Mouse (Mus musculus) heart, adult 9 months (tissue): ENCODE results near the gene Cd19.

ENCODE experiments used
- DNase-seq, 2 experiments: peaks; one replicate each; pipeline ENCODE4 v3.0.0; 2022; ENCODE audit warnings: low spot score in 2 of 2

The Cd19 gene

GRCm38 (mm10) chr7:126414725-126415124, at the start of gene Cd19:
TSS of gene Cd19 (minus strand) at chr7:126414889.
- DNase-seq = no peak

GRCm38 (mm10) chr7:126464121-126464520, 49.4 kb upstream of the Cd19 start:
- no peak for DNase-seq

- DNase-seq = no peak
These were observed 48.9 kb upstream of the Cd19 start for GRCm38 (mm10) chr7:126463547-126463946.

- no peak for DNase-seq
These were observed 48.3 kb upstream of the Cd19 start, which contains the start of gene Atp2a1 for GRCm38 (mm10) chr7:126463004-126463403. TSS of gene Atp2a1 (minus strand) at chr7:126463108.

DNA sequence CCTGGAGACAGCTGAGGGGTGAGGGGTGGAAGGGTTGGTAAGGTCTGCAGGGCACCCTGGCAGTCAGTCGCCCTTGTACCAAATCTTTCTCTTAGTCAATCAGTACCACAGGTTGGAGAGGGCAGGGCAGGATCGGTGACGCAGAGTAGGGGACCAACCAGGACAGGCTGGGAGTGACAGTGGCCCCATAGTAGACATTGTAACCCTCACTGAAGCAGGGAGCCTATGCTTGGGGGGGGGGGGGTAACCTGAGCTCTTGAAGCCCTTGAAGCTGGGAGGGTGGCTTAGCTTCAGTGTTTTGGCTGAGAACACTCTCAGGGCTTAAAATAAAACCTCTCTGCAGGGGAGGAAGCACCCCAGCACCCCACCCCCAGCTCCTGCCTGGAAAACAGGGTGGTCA, 46.9 kb upstream of the Cd19 start:
- no peak for DNase-seq

DNA sequence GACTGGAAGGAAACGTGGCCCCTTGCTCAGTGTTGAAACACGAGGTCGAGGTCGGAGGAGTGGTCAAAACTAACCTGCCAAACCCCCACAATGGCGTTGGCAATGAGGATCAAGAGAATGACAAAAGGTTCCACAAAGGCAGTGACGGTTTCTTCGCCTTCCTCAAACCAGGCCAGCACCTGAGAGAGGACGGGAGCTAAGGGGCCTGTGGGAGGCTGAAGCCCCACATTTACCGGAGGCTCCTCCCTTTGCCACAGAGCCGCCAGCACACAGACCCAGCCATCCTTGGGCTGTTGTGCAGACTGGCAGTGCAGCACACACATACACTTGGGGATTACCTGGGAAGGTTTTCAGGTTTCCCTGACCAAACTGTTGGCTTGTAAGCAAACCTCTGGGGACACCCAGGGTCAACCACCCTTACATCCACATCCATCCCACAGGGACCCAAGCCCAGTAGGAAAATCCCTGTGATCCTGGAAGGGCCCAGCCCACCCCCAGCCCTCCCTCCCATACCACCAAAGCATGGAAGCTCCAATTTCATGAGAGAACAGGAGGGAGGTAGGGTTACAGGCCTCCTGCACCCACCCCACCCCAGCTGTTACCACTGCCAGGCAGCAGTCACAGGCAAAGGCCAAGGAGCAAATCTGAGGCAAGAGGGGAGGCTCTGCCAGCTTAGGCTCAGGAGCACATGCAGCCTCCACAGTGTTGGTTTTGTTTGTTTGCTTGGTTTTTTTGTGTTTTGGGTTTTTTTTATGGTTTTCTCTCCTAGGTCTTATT, 46.1 kb upstream of the Cd19 start:
- DNase-seq = no peak

- DNase-seq = no peak
These were observed 44.3 kb upstream of the Cd19 start for GRCm38 (mm10) chr7:126458844-126459618.

DNA sequence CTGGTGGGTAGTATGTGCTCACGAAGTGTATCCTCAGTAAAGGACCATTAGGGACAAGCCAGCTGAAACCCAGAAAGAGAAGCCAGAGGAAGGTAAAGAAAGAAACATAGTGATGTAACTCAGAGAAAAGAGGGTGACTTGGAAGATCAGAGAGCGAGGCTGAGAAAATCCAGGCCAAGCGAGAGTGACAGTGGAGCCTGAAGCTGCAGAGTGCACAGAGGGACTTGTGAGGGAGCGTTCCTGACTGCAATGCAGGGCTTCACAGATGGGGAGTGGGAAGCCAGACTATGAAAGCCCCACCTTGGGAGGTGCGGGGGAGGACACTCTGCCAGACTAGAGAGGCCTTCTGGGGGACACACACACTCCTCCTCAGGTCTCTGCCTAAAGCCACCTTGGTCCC, 43.5 kb upstream of the Cd19 start:
- no peak for DNase-seq

- DNase-seq = no peak
These were observed 41.9 kb upstream of the Cd19 start for GRCm38 (mm10) chr7:126456382-126457266.

DNA sequence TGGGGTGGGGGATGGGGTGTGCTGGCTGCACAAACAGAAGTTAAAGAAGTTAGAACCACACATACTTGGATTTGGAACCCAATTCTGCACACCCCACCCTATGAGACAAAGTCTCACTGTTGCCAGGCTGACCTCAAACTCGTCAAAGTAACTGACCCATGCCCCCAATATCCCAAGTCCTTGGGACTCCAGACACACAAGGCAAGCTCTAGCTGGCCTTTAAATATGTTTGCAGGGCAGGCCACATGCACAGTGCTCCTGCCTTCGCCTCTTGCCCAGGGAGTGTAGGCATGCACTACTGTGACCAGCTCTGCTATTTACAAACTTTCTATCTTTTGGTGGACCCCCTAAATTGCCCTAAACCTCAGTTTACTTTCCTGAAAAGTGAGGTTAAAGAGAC, 40.6 kb upstream of the Cd19 start:
- no peak for DNase-seq

DNA sequence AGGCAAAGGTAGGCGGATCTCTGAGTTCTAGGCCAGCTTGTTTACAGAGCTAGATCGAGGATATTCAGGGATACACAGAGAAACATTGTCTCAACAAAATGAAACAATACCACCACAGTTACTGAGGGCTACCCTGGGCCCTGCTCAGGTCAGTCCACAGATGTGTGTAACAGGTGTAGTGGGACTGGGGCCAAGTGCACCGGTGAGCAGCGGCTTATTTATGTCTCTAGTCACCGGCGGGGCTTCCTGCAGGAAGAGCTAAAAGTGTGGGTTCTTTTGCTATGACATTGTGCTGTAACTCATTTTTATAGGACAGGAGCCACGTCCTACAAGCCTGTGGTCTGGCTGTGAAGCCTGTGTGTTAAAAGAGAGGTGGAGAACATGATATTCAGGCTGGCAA, 39.2 kb upstream of the Cd19 start:
- no peak for DNase-seq

GRCm38 (mm10) chr7:126452244-126452643, 37.6 kb upstream of the Cd19 start:
- no peak for DNase-seq

DNA sequence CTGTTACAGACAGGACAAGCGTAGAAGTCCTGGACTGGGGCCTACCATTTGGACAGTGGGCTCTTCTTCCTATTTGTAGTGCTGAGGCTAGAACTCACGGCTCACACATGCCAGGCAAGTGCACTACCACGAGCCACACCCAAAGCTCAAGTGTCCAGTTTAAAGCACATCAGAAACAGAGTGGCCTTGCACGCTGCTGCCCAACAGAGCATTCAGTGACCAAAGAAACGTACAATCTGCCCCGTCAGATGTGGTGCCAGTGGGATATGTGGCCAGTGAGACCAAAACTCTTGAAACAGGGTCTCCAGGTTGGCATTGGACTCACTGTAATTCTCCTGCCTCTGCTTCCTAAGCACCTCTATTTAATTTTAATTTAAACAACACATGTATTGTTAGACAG, 36.0 kb upstream of the Cd19 start:
- DNase-seq = no peak

DNA sequence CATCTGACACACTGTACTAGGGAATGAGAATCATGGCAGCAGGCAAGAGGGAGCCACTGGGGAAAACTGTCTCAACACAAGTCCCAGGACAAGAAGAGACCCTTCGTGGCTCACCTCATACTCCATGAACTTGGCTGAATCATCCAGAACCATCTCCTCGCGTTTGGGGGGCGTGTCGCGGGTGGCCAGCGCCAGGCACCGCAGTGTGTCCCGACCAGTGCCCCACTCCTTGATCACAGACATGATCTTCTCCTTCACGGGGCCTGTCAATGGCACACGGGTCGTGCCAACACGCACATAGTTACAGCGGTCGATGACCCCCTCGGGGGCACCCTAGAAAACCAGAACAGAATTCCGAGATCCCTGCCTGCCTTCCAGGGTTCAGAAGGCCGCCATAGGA, 35.3 kb upstream of the Cd19 start:
- DNase-seq = no peak

GRCm38 (mm10) chr7:126448481-126448880, 33.8 kb upstream of the Cd19 start:
- DNase-seq = no peak

DNA sequence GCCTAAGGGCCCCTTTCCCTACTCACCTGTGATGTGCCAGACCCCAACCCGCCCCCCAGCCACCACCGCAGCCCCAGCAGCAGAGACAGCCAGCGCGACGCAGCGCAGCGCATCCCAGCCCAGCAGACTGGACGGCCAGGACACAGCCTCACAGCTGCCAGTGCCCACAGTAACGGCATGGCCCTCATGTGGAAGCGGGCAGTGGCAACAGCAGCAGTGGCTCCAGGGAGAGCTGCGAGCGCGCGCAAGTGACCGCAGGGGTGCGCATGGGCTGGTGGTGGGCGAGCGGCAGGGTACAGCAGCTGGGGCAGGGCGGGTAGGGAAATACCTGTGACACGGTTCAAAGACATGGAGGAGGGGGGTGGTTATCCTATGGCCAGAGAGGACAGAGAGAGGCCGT, 31.5 kb upstream of the Cd19 start:
- DNase-seq = no peak

- no peak for DNase-seq
These were observed 30.6 kb upstream of the Cd19 start for GRCm38 (mm10) chr7:126445104-126445815.

GRCm38 (mm10) chr7:126444536-126444935, 29.8 kb upstream of the Cd19 start:
- DNase-seq = no peak

DNA sequence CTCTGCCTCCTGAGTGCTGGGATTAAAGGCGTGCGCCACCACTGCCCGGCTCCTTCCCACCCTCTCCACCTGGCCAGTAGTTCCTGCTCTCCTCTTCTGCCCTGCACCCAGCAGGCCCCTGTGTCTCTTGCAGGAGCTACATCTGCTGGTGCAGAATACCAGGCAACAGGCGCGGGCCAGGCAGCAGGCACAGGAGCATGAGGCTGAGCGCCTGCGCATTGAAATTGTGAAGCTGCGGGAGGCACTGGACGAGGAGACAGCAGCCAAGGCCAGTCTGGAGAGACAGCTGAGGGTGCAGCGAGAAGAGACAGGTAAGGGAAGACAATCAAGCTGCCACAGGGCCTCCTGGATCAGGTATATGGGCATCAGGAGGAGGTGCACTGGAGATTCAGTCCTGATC, 29.3 kb upstream of the Cd19 start:
- no peak for DNase-seq

DNA sequence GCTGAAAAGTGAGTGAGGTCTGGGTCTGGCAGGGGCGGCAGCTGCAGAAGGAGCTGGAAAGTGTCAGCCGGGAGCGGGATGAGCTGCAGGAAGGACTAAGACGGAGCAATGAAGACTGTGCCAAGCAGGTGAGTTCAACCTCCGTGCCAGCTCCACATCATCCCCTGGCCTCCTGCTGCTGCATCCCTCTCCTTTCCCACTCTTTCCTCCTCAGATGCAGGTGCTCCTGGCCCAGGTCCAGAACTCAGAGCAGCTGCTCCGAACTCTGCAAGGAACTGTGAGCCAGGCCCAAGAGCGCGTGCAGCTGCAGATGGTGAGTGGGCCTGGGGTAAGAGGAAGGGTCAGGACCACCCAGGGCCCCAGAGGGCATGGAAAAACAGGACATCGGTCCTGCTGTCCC, 25.4 kb upstream of the Cd19 start:
- DNase-seq = no peak

- peak in 1 of 2 experiments; percentile 43 for DNase-seq
These were observed 22.2 kb upstream of the Cd19 start for GRCm38 (mm10) chr7:126436851-126437250.

DNA sequence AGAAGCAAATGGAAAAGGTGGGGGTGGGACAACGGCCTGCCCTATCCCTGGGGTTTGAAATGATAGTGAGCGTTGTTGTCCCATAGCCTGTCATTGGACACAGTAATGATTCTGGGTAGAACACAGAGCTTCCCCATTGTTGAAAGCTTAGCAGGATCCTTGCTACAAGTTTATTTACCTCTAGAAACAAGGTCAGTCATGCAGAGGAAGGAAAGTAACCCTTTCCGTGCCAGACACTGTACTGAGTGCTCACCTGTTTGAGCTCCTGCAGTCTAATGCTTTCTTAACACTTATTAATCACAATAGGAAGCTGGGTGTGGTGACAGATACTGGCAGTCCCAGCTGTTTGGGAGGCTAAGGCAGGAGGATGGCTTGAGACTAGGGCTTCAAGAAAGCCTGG, 21.1 kb upstream of the Cd19 start:
- DNase-seq = no peak
